Mouse (Mus musculus) right cerebral cortex, postnatal 36 days (tissue): ENCODE measurements around the gene Lrrc10b.

Experiments used
- DNase-seq, 2 experiments: peaks; one replicate each; pipeline ENCODE4 v3.0.0; 2022; ENCODE audit warnings: low spot score in 2 of 2, mixed read lengths in 1 of 2

Gene Lrrc10b

GRCm38 (mm10) chr19:10456752-10457483 is at the start of gene Lrrc10b:
TSS of gene Lrrc10b (minus strand) at chr19:10457473.
- DNase-seq, result peak; percentile 62 to 64

- DNase-seq, result no peak
Observed at GRCm38 (mm10) chr19:10502571-10502970, 45.3 kb upstream of the Lrrc10b start.

DNA sequence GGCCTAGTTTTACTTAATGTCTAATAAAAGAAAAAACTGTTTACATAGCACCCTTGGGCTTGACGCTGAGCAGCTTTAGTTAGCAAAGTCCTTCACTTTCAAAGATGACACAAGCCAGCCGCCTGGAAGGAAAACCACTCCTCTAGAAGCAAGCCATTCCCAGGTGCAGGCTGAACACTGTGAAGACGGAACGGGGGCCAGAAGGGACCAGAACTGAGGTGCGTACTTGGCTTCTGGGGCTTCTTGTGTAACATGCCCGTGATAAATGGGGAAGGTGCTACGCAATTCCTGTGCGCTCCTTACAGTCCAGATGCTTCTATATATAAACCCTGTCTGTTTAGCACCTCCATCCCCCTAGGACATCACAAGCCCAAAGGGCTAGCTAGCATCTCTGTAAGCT is 43.3 kb upstream of the Lrrc10b start:
- DNase-seq, result no peak

GRCm38 (mm10) chr19:10497512-10498160 is 40.4 kb upstream of the Lrrc10b start:
- no peak for DNase-seq

DNA sequence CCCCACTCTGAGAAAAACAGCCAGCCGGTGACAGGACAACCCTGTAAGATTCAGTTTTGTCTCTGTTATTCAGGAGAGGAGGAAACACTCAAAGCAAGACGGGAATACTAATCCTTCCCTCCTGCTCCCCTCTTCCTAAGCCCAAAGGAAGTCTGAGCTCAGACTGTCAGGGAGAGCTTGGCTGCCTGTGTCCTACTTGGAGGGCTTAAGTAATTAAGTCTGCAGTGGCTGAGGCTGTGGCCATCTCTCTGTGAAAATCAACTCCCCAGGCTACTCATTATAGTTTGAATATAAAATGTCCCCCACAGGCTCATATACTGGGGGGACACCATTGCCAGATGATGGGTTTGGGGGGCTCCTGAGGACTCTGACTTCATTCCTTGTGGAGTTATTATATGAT is 39.7 kb upstream of the Lrrc10b start:
- DNase-seq, result no peak

DNA sequence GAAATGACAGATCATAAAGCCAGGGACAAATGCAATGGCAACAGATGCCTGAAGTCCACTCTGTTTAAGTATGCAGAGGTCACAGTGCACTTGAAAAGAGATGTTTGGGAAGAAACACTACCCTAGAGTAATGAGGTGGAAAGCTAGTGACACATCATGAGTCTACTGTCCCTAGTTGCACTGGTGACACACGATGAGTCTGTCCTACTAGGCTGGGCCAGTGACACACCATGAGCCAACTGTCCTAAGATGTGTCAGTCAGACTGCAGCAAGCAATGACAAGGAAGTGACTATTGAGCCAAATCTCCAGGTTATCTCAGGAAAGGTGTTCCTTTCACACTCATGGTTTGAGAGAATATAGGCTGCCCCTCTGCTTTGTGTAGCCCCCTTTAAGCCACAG is 38.4 kb upstream of the Lrrc10b start:
- no peak for DNase-seq

- DNase-seq, result peak in 1 of 2 experiments; percentile 57
Observed at GRCm38 (mm10) chr19:10486264-10486738, 29.0 kb upstream of the Lrrc10b start.

DNA sequence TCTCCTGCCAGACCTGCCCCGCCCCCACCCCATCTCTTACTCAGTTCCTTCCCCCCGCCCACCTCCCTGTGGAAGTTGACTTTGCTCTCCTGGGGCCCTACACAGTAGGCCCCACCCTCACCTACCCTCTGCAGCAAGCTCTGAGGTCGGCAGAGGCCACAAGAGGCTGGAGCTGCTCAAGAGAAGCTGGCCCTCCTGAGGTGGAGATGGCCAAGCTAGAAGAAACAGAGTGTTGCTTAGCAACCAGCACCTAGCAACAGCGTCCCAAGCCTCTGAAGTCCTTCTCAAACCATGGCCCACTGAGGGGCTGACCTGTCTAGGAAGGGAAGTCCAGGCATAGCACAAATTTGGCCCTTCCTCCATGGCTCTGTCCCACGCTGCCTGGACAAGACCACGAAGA is 25.4 kb upstream of the Lrrc10b start, which contains the start of gene Ppp1r32:
Gene Ppp1r32 (minus strand): TSS at position 226 of the 400 bp plus-strand sequence.
- DNase-seq, result no peak

DNA sequence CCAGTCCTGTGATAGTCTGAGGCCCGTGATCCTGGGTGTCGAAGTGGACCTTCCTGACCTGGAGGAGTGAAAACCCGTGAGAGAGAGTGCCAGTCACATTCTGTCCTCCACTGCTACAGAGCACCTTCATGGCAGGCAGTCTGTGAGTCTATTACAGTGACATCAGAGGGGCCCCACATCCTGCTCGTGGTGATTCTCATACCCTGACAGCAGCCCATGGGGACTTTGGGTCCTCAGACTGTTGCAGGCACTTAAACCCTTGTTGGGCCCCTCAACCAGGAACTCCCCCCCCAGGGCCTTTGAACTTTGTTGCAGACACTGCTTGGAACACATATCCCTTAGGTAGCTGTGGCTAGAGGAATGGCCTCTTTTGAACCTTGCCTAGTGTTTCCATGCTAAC is 22.3 kb upstream of the Lrrc10b start:
- DNase-seq, result no peak

GRCm38 (mm10) chr19:10473779-10474178 is 16.5 kb upstream of the Lrrc10b start:
- no peak for DNase-seq

DNA sequence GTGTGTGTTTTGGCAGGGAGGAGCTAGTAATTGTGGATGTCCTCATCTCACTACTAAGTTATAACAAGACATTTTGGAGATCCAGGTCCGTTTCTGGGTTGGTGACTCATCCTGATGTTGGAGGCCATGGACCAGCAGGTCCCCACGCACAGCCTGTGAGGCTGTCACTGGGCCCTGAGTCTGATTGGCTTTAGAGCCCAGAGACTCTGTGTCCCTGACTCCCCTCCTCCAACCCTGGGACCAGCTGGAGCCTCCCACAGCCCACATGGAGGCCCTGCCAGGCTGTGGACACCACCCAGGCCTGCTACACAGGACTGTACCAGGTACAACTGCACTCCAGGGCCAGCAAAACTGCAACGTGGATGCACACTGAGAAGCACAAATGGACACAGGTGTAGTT is 15.7 kb upstream of the Lrrc10b start:
- DNase-seq, result peak in 1 of 2 experiments; percentile 33

GRCm38 (mm10) chr19:10469171-10469658 is 11.9 kb upstream of the Lrrc10b start:
- no peak for DNase-seq

GRCm38 (mm10) chr19:10464427-10464826 is 7.2 kb upstream of the Lrrc10b start:
- DNase-seq, result no peak

- no peak for DNase-seq
Observed at GRCm38 (mm10) chr19:10461584-10461983, 4.3 kb upstream of the Lrrc10b start.

- DNase-seq, result no peak
Observed at GRCm38 (mm10) chr19:10459907-10460306, 2.6 kb upstream of the Lrrc10b start.

DNA sequence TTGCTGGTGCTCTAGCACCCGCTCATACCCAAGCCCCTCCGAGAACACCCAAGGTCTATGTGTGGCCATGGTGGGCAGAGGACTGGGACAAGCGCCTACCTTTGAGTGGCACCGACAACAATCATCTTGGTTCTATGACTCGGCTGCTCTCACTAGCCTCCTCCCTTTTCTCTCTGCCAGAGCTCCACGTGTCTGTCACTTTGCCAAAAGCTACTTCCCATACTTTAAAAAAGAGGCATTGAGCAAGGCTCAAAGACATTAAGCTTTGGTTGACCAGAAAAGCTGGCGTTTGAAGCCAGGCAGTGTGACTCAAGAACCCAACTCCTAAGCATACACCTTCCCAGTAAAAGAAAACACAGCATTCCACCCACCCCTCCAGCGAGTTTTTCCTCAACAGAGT is 823 bp upstream of the Lrrc10b start:
- peak in 1 of 2 experiments; percentile 43 for DNase-seq

- DNase-seq, result no peak
Observed at GRCm38 (mm10) chr19:10457484-10457800, 169 bp upstream of the Lrrc10b start.

DNA sequence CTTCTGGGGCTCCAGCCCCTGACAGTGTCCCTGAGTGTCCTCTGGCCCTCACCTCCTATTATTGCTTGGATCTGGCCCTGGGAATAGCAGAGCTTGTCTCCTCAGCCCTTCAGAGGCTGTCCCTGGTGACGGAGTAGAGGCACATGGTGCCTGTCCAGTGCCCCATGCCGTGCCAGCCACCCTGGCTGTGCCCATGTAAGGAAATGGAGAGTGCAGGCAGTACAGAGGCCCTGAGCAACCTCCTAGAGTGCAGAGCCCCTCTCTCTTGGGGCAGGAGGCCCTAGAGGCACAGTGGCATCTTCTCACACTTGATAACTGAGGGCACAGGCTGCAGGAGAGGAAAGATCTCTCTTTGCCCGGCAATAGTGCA is 1.9 kb downstream of the Lrrc10b start:
- DNase-seq, result no peak

- DNase-seq, result no peak
Observed at GRCm38 (mm10) chr19:10454718-10455436, 2.4 kb downstream of the Lrrc10b start.

- peak in 1 of 2 experiments; percentile 61 for DNase-seq
Observed at GRCm38 (mm10) chr19:10449708-10450107, 7.6 kb downstream of the Lrrc10b start.

GRCm38 (mm10) chr19:10449190-10449589 is 8.1 kb downstream of the Lrrc10b start:
- DNase-seq, result no peak

GRCm38 (mm10) chr19:10448275-10448674 is 9.0 kb downstream of the Lrrc10b start:
- DNase-seq, result no peak
